Comparison of ENCODE assay signal across 30 mouse cellular contexts in genomic region chr4:49676790-49677189, GRCm38 (mm10). TPM values are rescaled to one million over a fixed set of nuclear protein-coding genes. Genes with fewer than 3 reads are reported as not detected.
"Had no signal": no experiment of that assay in that cellular context is flagged by ENCODE, and none has a peak within 500 bp of the region (broad histone marks: within the 10 kb centered on the region; RNA-seq: fewer than 3 reads in every experiment).

No protein-coding gene starts in this region.

- ATAC-seq: hindbrain, postnatal 0 days had no signal

- H3K27ac ChIP-seq: heart, embryonic 13.5 days; heart, embryonic 15.5 days; hindbrain, embryonic 13.5 days; hindbrain, embryonic 15.5 days; hindbrain, postnatal 0 days; layer of hippocampus, adult 2 months; limb, embryonic 10.5 days; limb, embryonic 12.5 days; liver, embryonic 13.5 days; liver, embryonic 15.5 days had no signal

- H3K36me3 ChIP-seq: heart, embryonic 13.5 days; heart, embryonic 15.5 days; hindbrain, embryonic 13.5 days; limb, embryonic 10.5 days; limb, embryonic 12.5 days; liver, embryonic 13.5 days; liver, embryonic 15.5 days had no signal

- H3K4me3 ChIP-seq: heart, embryonic 13.5 days; heart, embryonic 15.5 days; hindbrain, embryonic 13.5 days; hindbrain, embryonic 15.5 days; layer of hippocampus, adult 2 months; limb, embryonic 10.5 days; limb, embryonic 12.5 days; liver, embryonic 13.5 days; liver, embryonic 15.5 days had no signal

- DNase-seq: gastrocnemius, postnatal 14 days; gastrocnemius, postnatal 36 days; heart, adult 18-20 months; heart, postnatal 14 days; heart, postnatal 36 days; kidney, adult 18-20 months; kidney, adult 8-10 months; kidney, postnatal 10 days; kidney, postnatal 25 days; kidney, postnatal 4 days; layer of hippocampus, adult 9-11 months; layer of hippocampus, postnatal 36 days; liver; liver, embryonic 13.5 days had no signal

- H3K27me3 ChIP-seq: heart, embryonic 13.5 days; heart, embryonic 15.5 days; hindbrain, embryonic 13.5 days; hindbrain, embryonic 15.5 days; limb, embryonic 12.5 days; liver, embryonic 13.5 days; liver, embryonic 15.5 days had no signal

- H3K4me1 ChIP-seq: heart, embryonic 15.5 days; hindbrain, embryonic 13.5 days; hindbrain, embryonic 15.5 days; limb, embryonic 10.5 days; limb, embryonic 12.5 days; liver, embryonic 13.5 days; liver, embryonic 15.5 days had no signal

- H3K9me3 ChIP-seq: heart, embryonic 13.5 days; heart, embryonic 15.5 days; hindbrain, embryonic 13.5 days; hindbrain, embryonic 15.5 days; limb, embryonic 10.5 days; limb, embryonic 12.5 days; liver, embryonic 13.5 days; liver, embryonic 15.5 days had no signal

RNA-seq across cellular contexts. Expression of gene Ppp3r2, which starts 5.0 kb away (rescaled TPM):
- total RNA-seq: gastrocnemius, adult 18-20 months; gastrocnemius, adult 8-10 months; gastrocnemius, postnatal 14 days; gastrocnemius, postnatal 36 days; heart, adult 18-20 months; heart, adult 8-10 months; heart, postnatal 14 days; heart, postnatal 36 days; hematopoietic stem cell, adult 5-6 weeks had no signal
- polyA plus RNA-seq: heart, embryonic 15.5 days; heart, postnatal 0 days; hindbrain, embryonic 11.5 days; kidney, embryonic 14.5 days; liver, embryonic 13.5 days; liver, embryonic 15.5 days had no signal
